Mouse (Mus musculus) lung, embryonic 15.5 days (tissue): ENCODE data around the gene Tyw1. TPM values are rescaled to one million over a fixed set of nuclear protein-coding genes. Genes with fewer than 3 reads are reported as not detected.

Source experiments
- ATAC-seq: fragments of 200-750 bp; cut with Nextera tagmentation; 2 replicates; pipeline ENCODE4 v1.8.0; 2017; ENCODE audit warnings: moderate number of reproducible peaks, borderline replicate concordance; ENCODE audit not compliant: low FRiP score, low TSS enrichment; ENCODE audit errors: extremely low read depth
- H3K27ac ChIP-seq: fragments of 300-500 bp; sonication (generic); 2 replicates; pipeline ENCODE4 v1.5.1; 2015; ENCODE audit warnings: moderate library complexity, mild to moderate bottlenecking, inconsistent platforms
- H3K27me3 ChIP-seq: fragments of 300-500 bp; sonication (generic); 2 replicates; pipeline ENCODE4 v1.6.1; 2015; ENCODE audit warnings: inconsistent platforms
- H3K36me3 ChIP-seq: fragments of 300-500 bp; sonication (generic); 2 replicates; pipeline ENCODE4 v1.6.1; 2015; ENCODE audit warnings: inconsistent platforms
- H3K4me1 ChIP-seq: fragments of 300-500 bp; sonication (generic); 2 replicates; pipeline ENCODE4 v1.6.1; 2015; ENCODE audit warnings: inconsistent platforms
- H3K4me2 ChIP-seq: fragments of 300-500 bp; sonication (generic); 2 replicates; pipeline ENCODE4 v1.6.1; 2015; ENCODE audit warnings: inconsistent platforms, mild to moderate bottlenecking, moderate library complexity
- H3K4me3 ChIP-seq: fragments of 300-500 bp; sonication (generic); 2 replicates; pipeline ENCODE4 v1.5.1; 2015; ENCODE audit warnings: mild to moderate bottlenecking, inconsistent platforms
- H3K9ac ChIP-seq: fragments of 300-500 bp; sonication (generic); 2 replicates; pipeline ENCODE4 v1.6.1; 2015; ENCODE audit warnings: inconsistent platforms
- H3K9me3 ChIP-seq: fragments of 300-500 bp; sonication (generic); 2 replicates; pipeline ENCODE4 v1.6.1; 2016; ENCODE audit warnings: inconsistent platforms
- WGBS: fragments of 180-500 bp; shearing (Covaris S2); methylation state at CpG from one replicate; pipeline ENCODE4 v1.1.7; 2015; 5-methylcytosine and 5-hydroxymethylcytosine counted together
- polyA plus RNA-seq: library from polyadenylated mRNA; unstranded; fragments of >200 nt; fragmentation: Nextera tagmentation; extraction: Ambion mirVana; gene quantifications from 2 replicates; pipeline ENCODE4 v1.2.1, GENCODE M21; 2015

Gene Tyw1
- polyA plus RNA-seq, 1 experiment from 2014 or later = 25.9 TPM

GRCm38 (mm10) chr5:130320485-130320884 lies 65.1 kb downstream of the Tyw1 start:
- Histone ChIP-seq H3K27ac (no peak overlapping the region), H3K27me3 (no peaks in the 10 kb centered on the region), H3K4me3 (no peak overlapping the region), H3K9ac (no peak overlapping the region), H3K9me3 (0 out of 2 replicates have a peak, but pooled peaks cover 3% of the 10 kb centered on the region), H3K4me1 (0 out of 2 replicates have a peak, but pooled peaks cover 11% of the 10 kb centered on the region), H3K4me2 (no peak overlapping the region), H3K36me3 (peaks cover 9% of the 10 kb centered on the region; the same call in 1 of the 2 replicates)
- 77% methylated on average over 3 of the region's 3 CpGs for WGBS
- peak; percentile 20; the same call in 1 of the 2 replicates for ATAC-seq

- Histone ChIP-seq H3K9ac (no peak overlapping the region), H3K27ac (no peak overlapping the region), H3K9me3 (0 out of 2 replicates have a peak, but pooled peaks cover 3% of the 10 kb centered on the region), H3K4me3 (no peak overlapping the region), H3K36me3 (peaks cover 11% of the 10 kb centered on the region; the same call in 1 of the 2 replicates), H3K4me2 (no peak overlapping the region), H3K4me1 (peaks cover 15% of the 10 kb centered on the region), H3K27me3 (no peaks in the 10 kb centered on the region)
- 97% methylated on average over 8 of the region's 8 CpGs for WGBS
- ATAC-seq = no peak
Observed at GRCm38 (mm10) chr5:130325486-130325885, 70.1 kb downstream of the Tyw1 start.

GRCm38 (mm10) chr5:130327615-130328263 lies 72.3 kb downstream of the Tyw1 start:
- Histone ChIP-seq H3K4me1 (peaks cover 11% of the 10 kb centered on the region), H3K4me2 (no peak overlapping the region), H3K9me3 (0 out of 2 replicates have a peak, but pooled peaks cover 3% of the 10 kb centered on the region), H3K4me3 (no peak overlapping the region), H3K36me3 (peaks cover 11% of the 10 kb centered on the region; the same call in 1 of the 2 replicates), H3K9ac (no peak overlapping the region), H3K27me3 (no peaks in the 10 kb centered on the region), H3K27ac (no peak overlapping the region)
- ATAC-seq = peak; percentile 66; the same call in 1 of the 2 replicates
- WGBS = 47% methylated on average over 6 of the region's 6 CpGs

GRCm38 (mm10) chr5:130328366-130328765 lies 72.9 kb downstream of the Tyw1 start:
- Histone ChIP-seq H3K4me2 (no peak overlapping the region), H3K9ac (no peak overlapping the region), H3K36me3 (peaks cover 11% of the 10 kb centered on the region; the same call in 1 of the 2 replicates), H3K9me3 (0 out of 2 replicates have a peak, but pooled peaks cover 3% of the 10 kb centered on the region), H3K4me1 (peaks cover 9% of the 10 kb centered on the region), H3K27me3 (no peaks in the 10 kb centered on the region), H3K27ac (no peak overlapping the region), H3K4me3 (no peak overlapping the region)
- WGBS = 57% methylated on average over 9 of the region's 9 CpGs
- ATAC-seq = no peak

GRCm38 (mm10) chr5:130329889-130330288 lies 74.5 kb downstream of the Tyw1 start:
- Histone ChIP-seq H3K36me3 (peaks cover 7% of the 10 kb centered on the region; the same call in 1 of the 2 replicates), H3K27me3 (no peaks in the 10 kb centered on the region), H3K27ac (no peak overlapping the region), H3K9me3 (0 out of 2 replicates have a peak, but pooled peaks cover under 1% of the 10 kb centered on the region), H3K4me1 (peaks cover 9% of the 10 kb centered on the region), H3K9ac (no peak overlapping the region), H3K4me2 (no peak overlapping the region), H3K4me3 (no peak overlapping the region)
- WGBS = 65% methylated on average over 2 of the region's 2 CpGs
- no peak for ATAC-seq

GRCm38 (mm10) chr5:130330801-130331200 lies 75.4 kb downstream of the Tyw1 start:
- ATAC-seq = no peak
- Histone ChIP-seq H3K27ac (no peak overlapping the region), H3K4me3 (no peak overlapping the region), H3K4me1 (peaks cover 9% of the 10 kb centered on the region), H3K27me3 (no peaks in the 10 kb centered on the region), H3K9me3 (no peaks in the 10 kb centered on the region), H3K36me3 (peaks cover 9% of the 10 kb centered on the region), H3K9ac (no peak overlapping the region), H3K4me2 (no peak overlapping the region)
- 84% methylated on average over 4 of the region's 4 CpGs for WGBS

GRCm38 (mm10) chr5:130331206-130331605 lies 75.8 kb downstream of the Tyw1 start:
- no peaks in the 10 kb centered on the region for H3K9me3 ChIP-seq
- WGBS = 58% methylated on average over 4 of the region's 4 CpGs
- ATAC-seq = no peak

GRCm38 (mm10) chr5:130333566-130333965 lies 78.1 kb downstream of the Tyw1 start:
- Histone ChIP-seq H3K4me2 (no peak overlapping the region), H3K4me1 (no peaks in the 10 kb centered on the region), H3K4me3 (no peak overlapping the region), H3K27ac (no peak overlapping the region), H3K27me3 (no peaks in the 10 kb centered on the region), H3K9ac (no peak overlapping the region), H3K36me3 (peaks cover 15% of the 10 kb centered on the region), H3K9me3 (no peaks in the 10 kb centered on the region)
- 83% methylated on average over 7 of the region's 7 CpGs for WGBS
- ATAC-seq = no peak

More at GRCm38 (mm10) chr5:130331206-130331605, 75.8 kb downstream of the Tyw1 start:
- peaks cover 9% of the 10 kb centered on the region for H3K4me1 ChIP-seq
- H3K9ac ChIP-seq = no peak overlapping the region
- H3K27ac ChIP-seq = no peak overlapping the region
- H3K36me3 ChIP-seq = peaks cover 11% of the 10 kb centered on the region
- no peaks in the 10 kb centered on the region for H3K27me3 ChIP-seq
- H3K4me2 ChIP-seq = no peak overlapping the region
- H3K4me3 ChIP-seq = no peak overlapping the region

- Histone ChIP-seq H3K36me3 (peaks cover 15% of the 10 kb centered on the region), H3K27me3 (no peaks in the 10 kb centered on the region), H3K4me2 (no peak overlapping the region), H3K4me1 (no peaks in the 10 kb centered on the region), H3K9ac (no peak overlapping the region), H3K27ac (no peak overlapping the region), H3K4me3 (no peak overlapping the region), H3K9me3 (no peaks in the 10 kb centered on the region)
- WGBS = 96% methylated on average over 11 of the region's 11 CpGs
- ATAC-seq = no peak
Observed at GRCm38 (mm10) chr5:130333971-130334370, 78.6 kb downstream of the Tyw1 start.

GRCm38 (mm10) chr5:130335462-130335861 lies 80.0 kb downstream of the Tyw1 start:
- no peak overlapping the region for H3K9ac ChIP-seq
- no peaks in the 10 kb centered on the region for H3K9me3 ChIP-seq
- no peaks in the 10 kb centered on the region for H3K27me3 ChIP-seq
- no peaks in the 10 kb centered on the region for H3K4me1 ChIP-seq
- no peak overlapping the region for H3K4me2 ChIP-seq
- no peak overlapping the region for H3K27ac ChIP-seq
- peaks cover 20% of the 10 kb centered on the region for H3K36me3 ChIP-seq
- no peak for ATAC-seq
- WGBS = 98% methylated on average over 4 of the region's 4 CpGs
- H3K4me3 ChIP-seq = no peak overlapping the region

- ATAC-seq = no peak
- Histone ChIP-seq H3K4me2 (no peak overlapping the region), H3K27me3 (no peaks in the 10 kb centered on the region), H3K9me3 (no peaks in the 10 kb centered on the region), H3K4me3 (no peak overlapping the region), H3K4me1 (no peaks in the 10 kb centered on the region), H3K27ac (no peak overlapping the region), H3K9ac (no peak overlapping the region), H3K36me3 (peaks cover 22% of the 10 kb centered on the region)
- WGBS = 87% methylated on average over 15 of the region's 15 CpGs
Observed at GRCm38 (mm10) chr5:130340656-130341055, 85.2 kb downstream of the Tyw1 start.

- Histone ChIP-seq H3K9me3 (no peaks in the 10 kb centered on the region), H3K4me1 (no peaks in the 10 kb centered on the region), H3K36me3 (peaks cover 9% of the 10 kb centered on the region; the same call in 1 of the 2 replicates), H3K4me3 (no peak overlapping the region), H3K9ac (no peak overlapping the region), H3K27ac (no peak overlapping the region), H3K4me2 (no peak overlapping the region), H3K27me3 (no peaks in the 10 kb centered on the region)
- ATAC-seq = no peak
- WGBS = 88% methylated on average over 7 of the region's 7 CpGs
Observed at GRCm38 (mm10) chr5:130344999-130345398, 89.6 kb downstream of the Tyw1 start.
